Mouse (Mus musculus) erythroid progenitor cell, adult 5-6 weeks (primary cell): Measurements from ENCODE around the gene Tmem223. TPM values are rescaled to one million over a fixed set of nuclear protein-coding genes. Genes with fewer than 3 reads are reported as not detected.
A peak's percentile ranks its signal among the peaks of the same experiment; 100 is the strongest.

ENCODE experiments used
- ATAC-seq: replicated peaks from 2 replicates; pipeline ENCODE4 v1.8.0; 2016; ENCODE audit warnings: moderate number of reproducible peaks, mild to moderate bottlenecking, moderate TSS enrichment, inconsistent platforms; ENCODE audit not compliant: poor library complexity, low FRiP score, severe bottlenecking
- total RNA-seq, 2 experiments: library from RNA; stranded (forward) in 1 of 2; stranded (reverse) in 1 of 2; fragments of 150-400 nt in 1 of 2; fragments of 186-747, 209-891 nt in 1 of 2; gene quantifications; 2 replicates each; pipeline versions ENCODE4 v1.2.3 to v1.2.4; 2015 to 2017; ENCODE audit warnings: low replicate concordance in 2 of 2

Tmem223 gene
- total RNA-seq, 2 experiments from 2014 or later = 21.9 to 40.7 TPM

DNA sequence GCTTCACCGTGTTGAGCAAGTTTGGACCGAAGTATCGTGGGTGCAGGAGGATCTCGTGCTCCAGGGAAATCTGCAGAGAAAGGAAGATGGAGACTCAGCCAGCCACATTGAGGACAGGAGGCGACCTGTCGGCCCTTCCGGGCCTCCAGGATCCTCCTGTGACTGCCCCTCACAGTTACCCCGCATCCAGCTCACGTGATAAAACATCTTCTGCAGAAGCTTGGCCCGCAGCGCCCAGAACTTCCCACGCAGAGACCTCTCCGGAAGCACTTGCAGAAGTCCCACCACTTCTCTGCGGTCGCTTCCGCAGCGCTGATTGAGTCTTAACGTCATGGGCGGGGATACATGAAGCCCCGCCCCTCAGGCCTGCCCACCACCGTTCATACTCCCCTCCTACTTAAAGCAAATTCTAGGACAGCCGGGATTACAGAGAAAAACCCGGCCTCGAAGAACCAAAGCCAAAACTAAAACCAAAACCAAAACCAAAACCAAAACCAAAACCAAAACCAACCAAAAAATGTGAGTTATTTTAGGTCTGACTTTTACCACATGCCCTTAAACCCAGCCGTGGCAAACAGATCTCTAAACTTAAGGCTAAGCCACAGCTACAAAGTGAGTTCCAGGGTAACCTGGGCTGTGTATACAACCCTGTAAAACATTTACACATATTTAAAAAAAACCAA lies 27.6 kb downstream of the Tmem223 start, which contains the start of gene Polr2g:
Gene Polr2g (minus strand): TSS at position 314 of the 683 bp plus-strand sequence.
- peak; percentile 70 for ATAC-seq

DNA sequence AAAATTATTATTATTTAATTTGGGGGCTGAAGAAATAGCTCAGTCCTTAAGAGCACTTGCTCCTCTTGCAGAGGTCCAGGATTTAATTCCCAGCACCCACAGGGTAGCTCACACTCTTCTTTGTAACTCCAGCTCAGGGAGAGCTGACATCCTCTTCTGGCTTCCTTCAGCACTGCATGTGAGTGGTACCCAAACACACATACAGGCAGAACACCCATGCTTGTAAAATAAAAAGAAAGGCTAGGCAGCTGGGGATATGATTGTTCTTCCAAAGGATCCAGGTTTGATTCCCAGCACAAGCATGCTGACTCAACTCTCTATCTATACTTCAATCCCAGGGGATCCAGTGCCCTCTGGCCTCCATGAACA lies 28.1 kb downstream of the Tmem223 start:
- ATAC-seq = no peak

DNA sequence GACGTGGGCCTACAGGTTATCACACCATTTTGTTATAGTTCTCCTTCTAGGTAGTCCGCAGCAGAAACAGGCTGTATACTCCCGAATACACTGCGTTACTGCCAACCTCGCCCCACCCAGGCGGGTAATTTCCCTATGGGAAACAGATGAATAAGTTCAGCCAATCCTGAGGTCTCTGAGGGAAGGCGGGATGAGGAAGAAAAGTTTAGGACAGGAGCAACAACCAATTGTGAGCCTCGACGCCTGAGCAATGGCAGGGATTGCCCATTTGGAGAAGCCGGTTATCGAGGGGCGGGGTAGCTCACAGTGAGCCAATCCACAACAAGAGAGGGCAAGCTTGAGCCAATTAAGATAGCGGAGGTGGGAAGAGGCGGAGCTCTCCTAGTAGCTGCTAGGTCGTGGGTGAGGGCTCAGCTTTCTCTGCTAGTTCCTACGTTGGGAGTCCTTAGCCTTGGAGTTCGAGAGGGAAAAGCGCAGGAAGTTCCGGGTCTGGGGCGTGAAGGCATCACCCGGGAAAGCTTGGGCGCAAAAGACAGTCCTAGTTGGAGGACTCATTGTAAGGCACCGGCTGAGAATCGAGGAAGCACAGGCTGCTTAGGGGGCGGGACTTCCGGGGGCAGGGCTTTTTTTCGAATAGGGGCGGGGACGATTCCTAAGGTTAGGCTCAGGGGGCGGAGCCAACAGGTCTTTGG lies 31.5 kb downstream of the Tmem223 start, which contains the start of gene Zbtb3:
Gene Zbtb3 (plus strand): TSS at position 426 of the 692 bp plus-strand sequence.
- ATAC-seq = peak; percentile 94

DNA sequence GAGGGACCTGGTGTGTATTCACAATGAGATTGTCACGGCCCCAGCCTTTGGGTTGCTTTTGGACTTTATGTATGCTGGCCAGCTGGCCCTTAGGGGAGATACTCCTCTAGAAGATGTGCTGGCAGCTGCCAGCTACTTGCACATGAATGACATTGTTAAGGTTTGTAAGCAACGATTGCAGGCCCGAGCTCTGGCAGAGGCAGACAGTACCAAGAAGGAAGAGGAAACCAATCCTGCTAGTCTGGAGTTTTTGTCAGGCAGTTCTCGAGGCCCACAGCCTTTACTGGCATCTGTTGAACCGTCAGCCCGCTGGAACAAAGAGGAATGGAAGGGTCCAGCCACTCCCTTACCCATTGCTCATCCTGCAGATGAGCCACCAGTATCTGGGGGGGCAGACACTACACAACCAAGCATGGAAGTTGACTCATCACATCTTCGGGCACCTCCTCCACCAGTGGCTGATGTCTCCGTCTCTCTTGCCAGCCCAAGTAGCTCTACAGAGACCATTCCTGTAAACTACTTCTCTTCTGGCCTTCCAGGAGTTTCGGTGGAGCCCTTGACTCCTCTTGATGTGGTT lies 32.5 kb downstream of the Tmem223 start:
- ATAC-seq = no peak

DNA sequence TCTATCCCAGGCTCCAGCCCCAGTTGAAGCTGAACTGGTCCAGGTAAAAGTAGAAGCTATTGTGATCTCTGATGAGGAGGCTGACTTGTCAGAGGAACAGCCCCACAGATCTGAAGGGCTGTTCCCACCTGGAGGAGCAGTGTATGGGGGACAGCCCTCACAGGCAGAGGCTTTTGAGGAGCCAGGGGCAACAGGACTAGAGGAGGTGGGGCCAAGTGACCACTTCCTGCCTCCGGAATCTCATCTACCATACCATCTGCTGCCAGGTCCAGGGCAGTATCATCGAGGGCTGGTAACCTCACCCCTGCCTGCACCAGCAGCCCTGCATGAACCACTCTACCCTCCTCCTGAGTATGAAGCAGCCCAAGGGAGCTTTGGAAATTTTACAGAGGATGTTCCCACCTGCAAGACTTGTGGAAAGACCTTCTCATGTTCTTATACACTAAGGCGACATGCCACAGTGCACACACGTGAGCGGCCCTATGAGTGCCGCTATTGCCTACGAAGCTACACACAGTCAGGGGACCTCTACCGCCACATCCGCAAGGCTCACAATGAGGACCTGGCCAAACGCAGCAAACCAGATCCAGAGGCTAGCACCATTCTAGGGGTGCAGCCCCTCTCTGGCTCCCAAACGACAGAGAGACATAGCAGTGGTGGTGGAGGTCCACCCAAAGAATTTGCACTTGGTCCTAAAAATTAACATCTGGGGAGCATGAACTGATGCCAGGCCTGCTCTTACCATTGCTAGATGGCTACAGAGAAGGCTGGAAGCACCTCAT lies 33.3 kb downstream of the Tmem223 start:
- ATAC-seq = no peak

DNA sequence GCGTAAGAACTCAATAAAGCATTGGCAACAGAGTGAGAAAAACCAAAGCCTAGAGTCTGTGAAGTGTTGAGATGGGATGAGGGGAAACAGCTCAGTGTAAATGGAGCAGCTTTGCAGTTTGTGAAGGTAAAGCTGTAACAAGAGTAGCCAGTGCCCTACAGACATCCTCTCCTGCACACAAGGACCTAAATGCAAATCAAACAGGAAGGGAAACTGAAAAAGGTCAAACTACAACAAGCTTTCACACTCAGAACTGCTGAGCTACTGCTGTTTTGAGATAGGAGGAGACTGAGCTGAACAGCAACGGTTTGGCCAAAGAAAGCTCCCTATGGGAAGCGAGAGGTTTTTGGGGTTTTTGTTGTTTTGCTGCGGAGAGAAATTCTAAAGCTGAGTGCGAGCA lies 36.0 kb downstream of the Tmem223 start:
- no peak for ATAC-seq

DNA sequence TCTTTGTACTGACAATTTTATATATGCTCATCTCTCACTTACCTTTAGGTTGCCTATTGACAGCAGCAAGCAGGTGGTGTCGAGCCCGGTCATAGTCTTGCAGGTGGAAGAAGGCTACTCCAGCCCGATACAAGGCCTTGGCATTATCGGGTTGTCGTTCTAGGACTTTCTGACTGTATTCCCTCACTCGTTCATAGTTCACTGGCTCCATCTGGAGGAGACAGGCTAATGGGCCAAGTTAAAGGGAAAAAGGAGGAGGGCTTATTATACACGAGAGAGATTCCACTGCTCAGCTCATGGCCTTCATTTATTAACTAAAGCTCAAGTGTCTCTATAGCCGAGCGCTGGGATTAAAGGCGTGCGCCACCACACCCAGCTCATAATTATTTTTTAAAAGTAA lies 45.0 kb downstream of the Tmem223 start:
- no peak for ATAC-seq

DNA sequence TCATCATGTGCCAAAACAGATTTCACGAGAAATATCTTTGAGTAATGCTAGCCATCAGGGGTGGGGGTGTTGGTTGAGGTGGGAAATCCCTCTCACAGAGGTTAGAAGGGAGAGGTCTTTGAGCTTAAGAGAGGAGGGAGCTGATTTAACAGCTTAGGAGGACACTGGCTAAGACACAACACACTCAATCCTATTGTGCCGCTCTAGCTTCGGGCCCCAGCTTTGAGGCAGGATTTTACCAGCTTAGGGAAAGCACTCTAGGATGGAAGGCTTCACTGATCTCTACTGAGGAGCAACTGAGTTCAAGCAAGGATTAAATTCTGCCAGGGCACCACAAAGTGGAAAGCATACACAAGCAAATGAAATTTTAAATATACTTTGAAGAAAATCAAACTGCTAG lies 46.2 kb downstream of the Tmem223 start:
- ATAC-seq = no peak

DNA sequence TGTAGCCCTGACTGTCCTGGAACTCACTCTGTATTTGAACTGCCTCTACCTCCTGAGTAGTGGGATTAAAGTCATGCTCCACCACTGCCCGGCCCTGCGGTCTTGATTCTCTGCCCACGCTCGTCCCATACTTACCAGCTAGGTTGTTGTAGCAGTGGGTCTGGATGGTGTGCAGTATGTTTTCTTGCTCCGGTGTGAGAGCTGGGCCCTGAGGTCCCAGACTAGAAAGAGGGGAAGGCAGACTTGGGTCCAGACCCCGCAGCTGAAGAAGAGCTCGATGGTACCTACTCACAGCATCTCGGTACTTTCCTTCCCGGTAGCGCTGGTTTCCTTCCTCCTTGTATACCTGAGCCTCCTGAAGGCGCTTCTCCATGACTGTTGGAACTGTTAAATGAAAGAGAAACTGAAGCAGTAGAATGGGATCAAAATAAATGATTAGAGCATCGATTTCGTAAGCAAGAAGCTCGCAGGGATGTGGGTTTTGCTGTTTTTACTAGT lies 47.6 kb downstream of the Tmem223 start:
- ATAC-seq = no peak

DNA sequence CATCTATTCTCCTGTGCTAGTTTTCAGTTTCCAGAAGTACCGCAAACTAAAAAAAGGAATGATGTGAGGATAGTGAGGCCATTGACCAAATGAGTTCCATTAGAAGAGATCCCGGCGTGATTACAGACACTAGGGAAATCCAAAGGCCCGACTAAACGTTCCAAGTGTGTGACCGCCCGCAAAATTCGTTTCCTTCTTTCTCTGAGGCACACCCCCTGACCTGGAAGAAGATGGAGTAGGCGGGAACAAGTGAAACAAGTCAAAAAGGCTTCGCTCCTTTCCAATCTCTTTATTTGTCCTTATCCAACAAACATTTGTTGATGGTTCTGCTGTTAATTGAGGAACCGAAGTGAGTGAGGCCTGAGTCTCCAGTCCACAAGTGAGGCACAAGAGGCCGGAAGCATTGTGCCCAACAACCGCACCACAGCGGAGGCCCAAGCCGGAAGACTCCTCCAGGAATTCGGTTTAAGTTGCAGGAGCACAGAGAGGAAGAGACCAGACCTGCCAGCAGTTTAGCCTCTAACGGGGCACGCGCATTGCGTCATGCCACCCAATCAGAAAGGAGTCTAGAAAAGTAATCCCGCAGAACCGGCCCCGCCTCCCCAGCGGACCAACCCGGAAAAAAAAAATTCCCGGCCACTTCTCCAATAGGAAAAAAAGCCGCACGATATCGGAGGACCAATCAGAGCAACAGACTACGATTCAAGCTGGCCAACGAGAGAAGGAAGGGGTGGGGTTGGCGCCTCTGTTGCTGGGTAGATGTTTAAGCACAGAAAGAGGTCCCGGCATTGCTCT lies 48.2 kb downstream of the Tmem223 start, which contains the start of gene Ttc9c:
Gene Ttc9c (minus strand): TSS at position 533 of the 795 bp plus-strand sequence.
- peak; percentile 78 for ATAC-seq

DNA sequence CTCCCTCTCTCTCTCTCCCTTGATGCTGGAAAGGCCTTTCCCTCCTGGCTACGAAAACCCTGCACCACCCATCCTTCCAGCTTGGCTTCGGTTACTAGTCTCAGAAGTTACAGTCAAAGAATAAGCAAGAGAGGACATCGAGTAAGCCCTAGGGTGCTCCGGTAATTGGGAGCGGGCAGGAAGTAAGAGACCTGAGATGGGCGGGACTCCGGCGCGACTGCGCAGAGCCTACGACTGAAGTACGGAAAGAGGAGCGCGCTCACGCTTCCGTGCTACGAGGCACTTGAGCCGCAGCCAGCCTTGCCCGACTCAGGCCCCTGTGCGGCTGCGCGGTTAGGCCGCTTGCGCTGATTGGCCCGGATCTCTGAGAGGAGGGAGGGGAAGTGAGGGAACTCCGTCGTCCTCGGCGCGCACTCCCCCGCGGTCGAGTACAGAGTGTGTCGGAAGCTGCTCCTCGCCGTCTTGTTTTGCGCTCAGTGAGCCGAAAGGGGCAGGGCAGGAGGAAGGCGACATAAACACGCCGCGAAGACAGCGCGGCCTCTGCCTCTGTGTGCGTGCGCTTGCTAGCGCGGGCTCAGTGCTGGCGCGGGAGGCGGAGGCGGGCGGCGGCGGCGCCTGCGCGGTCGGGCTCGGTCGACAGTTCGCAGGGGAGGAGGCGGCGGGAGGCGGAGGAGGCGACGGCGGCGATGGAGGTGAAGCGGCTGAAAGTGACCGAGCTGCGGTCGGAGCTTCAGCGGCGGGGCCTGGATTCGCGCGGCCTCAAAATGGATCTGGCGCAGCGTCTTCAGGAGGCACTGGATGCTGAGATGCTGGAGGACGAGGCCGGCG lies 49.0 kb downstream of the Tmem223 start, which contains the start of gene Hnrnpul2:
Gene Hnrnpul2 (plus strand): TSS at position 415 of the 828 bp plus-strand sequence.
- peak; percentile 83 for ATAC-seq

DNA sequence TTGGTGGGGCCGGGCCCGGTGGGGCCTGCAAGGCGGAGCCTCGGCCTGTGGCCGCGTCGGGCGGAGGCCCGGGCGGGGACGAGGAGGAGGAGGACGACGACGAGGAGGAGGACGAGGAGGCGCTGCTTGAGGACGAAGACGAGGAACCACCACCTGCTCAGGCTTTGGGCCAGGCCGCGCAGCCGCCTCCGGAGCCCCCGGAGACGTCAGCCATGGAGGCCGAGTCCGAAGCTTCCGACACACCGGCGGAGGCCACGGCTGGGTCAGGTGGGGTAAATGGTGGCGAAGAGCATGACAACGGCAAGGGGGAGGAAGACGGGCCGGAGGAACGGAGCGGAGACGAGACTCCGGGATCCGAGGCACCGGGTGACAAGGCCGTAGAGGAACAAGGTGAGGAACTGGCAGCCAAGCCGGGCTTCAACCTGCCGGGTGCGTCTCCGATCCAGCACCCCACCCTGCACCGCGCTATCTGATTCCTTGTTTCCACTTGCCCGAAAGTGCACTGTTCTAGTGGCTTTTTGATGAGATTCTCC lies 49.7 kb downstream of the Tmem223 start:
- peak; percentile 48 for ATAC-seq

DNA sequence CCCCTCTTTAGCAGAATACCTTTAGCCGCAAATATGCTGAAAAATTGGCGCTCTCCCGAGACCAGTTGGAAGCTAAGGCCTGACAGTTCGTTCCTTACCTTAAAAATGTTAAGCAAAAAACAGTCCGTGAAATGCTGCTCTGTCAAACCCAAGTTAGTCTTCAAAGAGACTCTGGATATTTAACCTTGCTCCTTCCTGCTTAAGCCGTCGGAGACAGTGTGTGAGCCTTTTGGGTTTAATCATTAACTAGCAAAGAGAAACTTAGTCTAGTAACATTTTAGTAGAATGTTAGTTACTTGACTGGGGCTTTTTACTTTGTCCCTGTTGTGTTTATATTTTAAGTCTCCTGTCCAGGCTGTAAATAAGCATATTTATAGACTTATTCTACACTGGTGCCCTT lies 50.4 kb downstream of the Tmem223 start:
- ATAC-seq = no peak

Other genes with a start within 250 kb of the Tmem223 start
Only the 30 nearest of the 33 such genes appear.
- 1.1 TPM in 1 of 2 replicates, not detected in the other for gene Slc22a8, start 179.7 kb upstream of the Tmem223 start, total RNA-seq (2015; ENCODE audit: low replicate concordance)
- gene Slc22a8, start 179.7 kb upstream of the Tmem223 start, total RNA-seq (2017; ENCODE audit: low replicate concordance) = not detected in 2 replicates
- not detected in 2 replicates for gene Slc22a6, start 153.0 kb upstream of the Tmem223 start, total RNA-seq (2015; ENCODE audit: low replicate concordance)
- not detected in 2 replicates for gene Slc22a6, start 153.0 kb upstream of the Tmem223 start, total RNA-seq (2017; ENCODE audit: low replicate concordance)
- gene Chrm1, start 107.2 kb upstream of the Tmem223 start, total RNA-seq (2015; ENCODE audit: low replicate concordance) = not detected in 2 replicates
- 0.26 TPM in 1 of 2 replicates, not detected in the other for gene Chrm1, start 107.2 kb upstream of the Tmem223 start, total RNA-seq (2017; ENCODE audit: low replicate concordance)
- gene Slc3a2, start 47.6 kb upstream of the Tmem223 start, total RNA-seq (2015; ENCODE audit: low replicate concordance) = 198 and 206 TPM in 2 replicates
- 242 and 266 TPM in 2 replicates for gene Slc3a2, start 47.6 kb upstream of the Tmem223 start, total RNA-seq (2017; ENCODE audit: low replicate concordance)
- gene Wdr74, start 35.2 kb upstream of the Tmem223 start, total RNA-seq (2015; ENCODE audit: low replicate concordance) = 22.0 and 28.9 TPM in 2 replicates
- gene Wdr74, start 35.2 kb upstream of the Tmem223 start, total RNA-seq (2017; ENCODE audit: low replicate concordance) = 10.7 and 15.0 TPM in 2 replicates
- gene 1700092M07Rik, start 30.3 kb upstream of the Tmem223 start, total RNA-seq (2015; ENCODE audit: low replicate concordance) = not detected in 2 replicates
- gene 1700092M07Rik, start 30.3 kb upstream of the Tmem223 start, total RNA-seq (2017; ENCODE audit: low replicate concordance) = not detected in 2 replicates
- gene Stx5a, start 29.6 kb upstream of the Tmem223 start, total RNA-seq (2015; ENCODE audit: low replicate concordance) = 67.0 and 97.7 TPM in 2 replicates
- 119 and 128 TPM in 2 replicates for gene Stx5a, start 29.6 kb upstream of the Tmem223 start, total RNA-seq (2017; ENCODE audit: low replicate concordance)
- gene Nxf1, start 13.9 kb upstream of the Tmem223 start, total RNA-seq (2015; ENCODE audit: low replicate concordance) = 462 and 487 TPM in 2 replicates
- gene Nxf1, start 13.9 kb upstream of the Tmem223 start, total RNA-seq (2017; ENCODE audit: low replicate concordance) = 79.9 and 80.3 TPM in 2 replicates
- gene Tmem179b, start 3.5 kb downstream of the Tmem223 start, total RNA-seq (2015; ENCODE audit: low replicate concordance) = 80.7 and 134 TPM in 2 replicates
- gene Tmem179b, start 3.5 kb downstream of the Tmem223 start, total RNA-seq (2017; ENCODE audit: low replicate concordance) = 66.6 and 95.1 TPM in 2 replicates
- gene Taf6l, start 15.4 kb downstream of the Tmem223 start, total RNA-seq (2015; ENCODE audit: low replicate concordance) = 6.7 and 24.1 TPM in 2 replicates
- 10.5 and 10.9 TPM in 2 replicates for gene Taf6l, start 15.4 kb downstream of the Tmem223 start, total RNA-seq (2017; ENCODE audit: low replicate concordance)
- 49.0 and 51.2 TPM in 2 replicates for gene Polr2g, start 27.6 kb downstream of the Tmem223 start, total RNA-seq (2015; ENCODE audit: low replicate concordance)
- 16.5 and 25.8 TPM in 2 replicates for gene Polr2g, start 27.6 kb downstream of the Tmem223 start, total RNA-seq (2017; ENCODE audit: low replicate concordance)
- gene Zbtb3, start 31.6 kb downstream of the Tmem223 start, total RNA-seq (2015; ENCODE audit: low replicate concordance) = not detected in 2 replicates
- gene Zbtb3, start 31.6 kb downstream of the Tmem223 start, total RNA-seq (2017; ENCODE audit: low replicate concordance) = 1.3 TPM in 1 of 2 replicates, not detected in the other
- 55.8 and 56.6 TPM in 2 replicates for gene Ttc9c, start 48.3 kb downstream of the Tmem223 start, total RNA-seq (2015; ENCODE audit: low replicate concordance)
- 59.4 and 73.3 TPM in 2 replicates for gene Ttc9c, start 48.3 kb downstream of the Tmem223 start, total RNA-seq (2017; ENCODE audit: low replicate concordance)
- gene Hnrnpul2, start 49.0 kb downstream of the Tmem223 start, total RNA-seq (2015; ENCODE audit: low replicate concordance) = 54.9 and 64.2 TPM in 2 replicates
- 154 and 160 TPM in 2 replicates for gene Hnrnpul2, start 49.0 kb downstream of the Tmem223 start, total RNA-seq (2017; ENCODE audit: low replicate concordance)
- not detected in 2 replicates for gene AC129217.1, start 58.8 kb downstream of the Tmem223 start, total RNA-seq (2015; ENCODE audit: low replicate concordance)
- gene AC129217.1, start 58.8 kb downstream of the Tmem223 start, total RNA-seq (2017; ENCODE audit: low replicate concordance) = 9.5 and 15.5 TPM in 2 replicates
- gene Bscl2, start 66.5 kb downstream of the Tmem223 start, total RNA-seq (2015; ENCODE audit: low replicate concordance) = 33.9 and 36.0 TPM in 2 replicates
- 20.2 and 27.1 TPM in 2 replicates for gene Bscl2, start 66.5 kb downstream of the Tmem223 start, total RNA-seq (2017; ENCODE audit: low replicate concordance)
- gene Gng3, start 68.2 kb downstream of the Tmem223 start, total RNA-seq (2015; ENCODE audit: low replicate concordance) = not detected in 2 replicates
- gene Gng3, start 68.2 kb downstream of the Tmem223 start, total RNA-seq (2017; ENCODE audit: low replicate concordance) = not detected in 2 replicates
- gene Lrrn4cl, start 79.8 kb downstream of the Tmem223 start, total RNA-seq (2015; ENCODE audit: low replicate concordance) = 1.7 TPM in 1 of 2 replicates, not detected in the other
- 0.39 TPM in 1 of 2 replicates, not detected in the other for gene Lrrn4cl, start 79.8 kb downstream of the Tmem223 start, total RNA-seq (2017; ENCODE audit: low replicate concordance)
- 46.1 and 49.9 TPM in 2 replicates for gene Ubxn1, start 100.5 kb downstream of the Tmem223 start, total RNA-seq (2015; ENCODE audit: low replicate concordance)
- 73.1 and 101 TPM in 2 replicates for gene Ubxn1, start 100.5 kb downstream of the Tmem223 start, total RNA-seq (2017; ENCODE audit: low replicate concordance)
- 8.8 and 23.1 TPM in 2 replicates for gene Uqcc3, start 109.9 kb downstream of the Tmem223 start, total RNA-seq (2015; ENCODE audit: low replicate concordance)
- gene Uqcc3, start 109.9 kb downstream of the Tmem223 start, total RNA-seq (2017; ENCODE audit: low replicate concordance) = 7.8 TPM in 1 of 2 replicates, not detected in the other
- 36.4 and 44.9 TPM in 2 replicates for gene Lbhd1, start 112.7 kb downstream of the Tmem223 start, total RNA-seq (2015; ENCODE audit: low replicate concordance)
- 6.4 and 9.9 TPM in 2 replicates for gene Lbhd1, start 112.7 kb downstream of the Tmem223 start, total RNA-seq (2017; ENCODE audit: low replicate concordance)
- gene Gm49403, start 112.9 kb downstream of the Tmem223 start, total RNA-seq (2015; ENCODE audit: low replicate concordance) = not detected in 2 replicates
- not detected in 2 replicates for gene Gm49403, start 112.9 kb downstream of the Tmem223 start, total RNA-seq (2017; ENCODE audit: low replicate concordance)
- gene 1810009A15Rik, start 117.9 kb downstream of the Tmem223 start, total RNA-seq (2015; ENCODE audit: low replicate concordance) = 11.5 and 13.4 TPM in 2 replicates
- 7.0 and 32.0 TPM in 2 replicates for gene 1810009A15Rik, start 117.9 kb downstream of the Tmem223 start, total RNA-seq (2017; ENCODE audit: low replicate concordance)
- gene Gm49416, start 117.9 kb downstream of the Tmem223 start, total RNA-seq (2015; ENCODE audit: low replicate concordance) = not detected in 2 replicates
- not detected in 2 replicates for gene Gm49416, start 117.9 kb downstream of the Tmem223 start, total RNA-seq (2017; ENCODE audit: low replicate concordance)
- 10.1 and 14.3 TPM in 2 replicates for gene Ints5, start 122.0 kb downstream of the Tmem223 start, total RNA-seq (2015; ENCODE audit: low replicate concordance)
- gene Ints5, start 122.0 kb downstream of the Tmem223 start, total RNA-seq (2017; ENCODE audit: low replicate concordance) = 7.1 and 7.6 TPM in 2 replicates
- 71.0 and 83.0 TPM in 2 replicates for gene Ganab, start 127.1 kb downstream of the Tmem223 start, total RNA-seq (2015; ENCODE audit: low replicate concordance)
- gene Ganab, start 127.1 kb downstream of the Tmem223 start, total RNA-seq (2017; ENCODE audit: low replicate concordance) = 31.9 and 43.0 TPM in 2 replicates
- 16.2 and 28.1 TPM in 2 replicates for gene B3gat3, start 149.4 kb downstream of the Tmem223 start, total RNA-seq (2015; ENCODE audit: low replicate concordance)
- gene B3gat3, start 149.4 kb downstream of the Tmem223 start, total RNA-seq (2017; ENCODE audit: low replicate concordance) = 13.8 and 21.3 TPM in 2 replicates
- gene Rom1, start 158.4 kb downstream of the Tmem223 start, total RNA-seq (2015; ENCODE audit: low replicate concordance) = not detected in 2 replicates
- gene Rom1, start 158.4 kb downstream of the Tmem223 start, total RNA-seq (2017; ENCODE audit: low replicate concordance) = not detected in 2 replicates
- gene Eml3, start 158.6 kb downstream of the Tmem223 start, total RNA-seq (2015; ENCODE audit: low replicate concordance) = 6.5 and 9.6 TPM in 2 replicates
- 7.1 and 14.0 TPM in 2 replicates for gene Eml3, start 158.6 kb downstream of the Tmem223 start, total RNA-seq (2017; ENCODE audit: low replicate concordance)
- gene Mta2, start 170.9 kb downstream of the Tmem223 start, total RNA-seq (2015; ENCODE audit: low replicate concordance) = 59.9 and 70.3 TPM in 2 replicates
- 84.2 and 125 TPM in 2 replicates for gene Mta2, start 170.9 kb downstream of the Tmem223 start, total RNA-seq (2017; ENCODE audit: low replicate concordance)